Mouse (Mus musculus) kidney, adult 2 months (tissue): Measurements from ENCODE around the gene Fndc8. TPM values are rescaled to one million over a fixed set of nuclear protein-coding genes. Genes with fewer than 3 reads are reported as not detected.

ENCODE experiments used
- DNase-seq: peaks from one replicate; pipeline ENCODE4 v3.0.0; 2021
- H3K27ac ChIP-seq: fragments of 200-500 bp; 2 replicates; pipeline ENCODE4 v1.5.1; 2012; ENCODE audit warnings: low read depth, low read length, control low read depth, inconsistent platforms; ENCODE audit not compliant: insufficient read depth
- H3K27me3 ChIP-seq: fragments of 200-500 bp; replicated peaks from 2 replicates; pipeline ENCODE4 v1.6.1; 2012; ENCODE audit warnings: mild to moderate bottlenecking, moderate library complexity, low read length, inconsistent platforms; ENCODE audit not compliant: control insufficient read depth, insufficient read depth
- H3K36me3 ChIP-seq: fragments of 200-500 bp; 2 replicates; pipeline ENCODE4 v1.6.1; 2012; ENCODE audit warnings: mild to moderate bottlenecking, moderate library complexity, low read length, inconsistent platforms; ENCODE audit not compliant: control insufficient read depth, insufficient read depth
- H3K4me1 ChIP-seq: fragments of 200-500 bp; 2 replicates; pipeline ENCODE4 v1.6.1; 2011; ENCODE audit warnings: low read length; ENCODE audit not compliant: control insufficient read depth, insufficient read depth
- H3K4me3 ChIP-seq: fragments of 200-500 bp; 2 replicates; pipeline ENCODE4 v1.5.1; 2011; ENCODE audit warnings: mild to moderate bottlenecking, low read depth, low read length, control low read depth; ENCODE audit not compliant: insufficient read depth
- CTCF ChIP-seq: fragments of 200-500 bp; conservative IDR thresholded peaks from 2 replicates; pipeline ENCODE4 v1.5.1; 2011; ENCODE audit warnings: low read depth, mild to moderate bottlenecking, control low read depth, low read length, moderate library complexity, mixed read lengths; ENCODE audit not compliant: insufficient read depth, insufficient read length
- POLR2A ChIP-seq: fragments of 200-500 bp; IDR thresholded peaks from one replicate; pipeline ENCODE4 v1.6.1; 2011; ENCODE audit warnings: low read depth, low read length, control low read depth
- WGBS: fragments of 180-500 bp; shearing (Covaris S2); methylation state at CpG from one replicate; pipeline ENCODE4 v1.1.7; 2018; 5-methylcytosine and 5-hydroxymethylcytosine counted together
- polyA plus RNA-seq: library from polyadenylated mRNA; depleted of rRNA; stranded (reverse); fragments of >200 nt; gene quantifications from 2 replicates; pipeline ENCODE4 v1.2.3, GENCODE M21; 2012

Gene Fndc8
- polyA plus RNA-seq, 1 experiment = 0.13 TPM

DNA sequence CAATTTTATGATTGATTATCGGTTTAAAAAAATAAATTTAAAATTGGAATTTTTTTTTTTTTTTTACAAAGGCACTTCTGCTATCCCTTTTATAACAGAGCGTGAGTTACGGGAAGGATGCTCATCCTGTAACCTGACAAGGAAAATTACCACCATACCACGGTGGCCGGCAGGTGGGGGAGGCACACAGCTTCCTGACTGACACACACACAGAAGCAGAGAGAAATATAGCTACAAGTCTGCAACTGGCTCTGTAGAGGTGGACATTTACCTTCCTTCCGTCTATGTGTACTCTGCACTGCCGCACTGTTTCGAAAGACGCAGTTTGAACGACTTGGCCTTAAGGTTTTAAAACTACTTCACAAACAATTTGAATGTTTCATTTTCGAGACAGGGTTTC lies 39.8 kb upstream of the Fndc8 start:
- Histone ChIP-seq H3K4me3 (no peak overlapping the region), H3K27me3 (no peaks in the 10 kb centered on the region), H3K36me3 (no peaks in the 10 kb centered on the region), H3K4me1 (peaks cover 49% of the 10 kb centered on the region), H3K27ac (peak overlapping the region; percentile 57; the same call in 1 of the 2 replicates)
- 77% methylated on average over 11 of the region's 11 CpGs for WGBS
- TF ChIP-seq POLR2A (no peak), CTCF (no peak)
- DNase-seq = no peak

GRCm38 (mm10) chr11:82852540-82852939 lies 39.4 kb upstream of the Fndc8 start:
- Histone ChIP-seq H3K27ac (peak overlapping the region; percentile 57), H3K4me1 (peaks cover 48% of the 10 kb centered on the region), H3K27me3 (no peaks in the 10 kb centered on the region), H3K4me3 (no peak overlapping the region), H3K36me3 (no peaks in the 10 kb centered on the region)
- 75% methylated on average over 10 of the region's 10 CpGs for WGBS
- no peak for DNase-seq
- TF ChIP-seq POLR2A (no peak), CTCF (no peak)

DNA sequence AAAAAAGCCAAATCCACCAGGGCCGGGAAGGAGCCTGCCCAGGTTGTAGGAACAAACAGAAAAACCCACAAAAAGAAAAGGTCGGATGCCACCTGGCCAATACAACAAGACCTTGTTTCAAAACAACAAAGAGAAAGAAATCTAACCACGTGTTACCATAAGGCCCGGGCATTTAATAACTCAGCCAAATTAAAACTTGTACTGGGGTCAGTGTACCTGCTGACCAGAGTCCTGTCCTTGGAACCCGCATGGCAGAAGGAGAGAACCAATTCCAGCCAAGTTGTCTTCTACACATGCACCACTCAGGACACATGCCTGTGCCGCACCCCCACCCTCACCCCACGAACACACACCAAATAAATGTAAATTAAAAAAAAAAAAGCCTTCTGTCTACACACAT lies 39.0 kb upstream of the Fndc8 start:
- Histone ChIP-seq H3K27ac (peak overlapping the region; percentile 57), H3K4me3 (no peak overlapping the region), H3K36me3 (no peaks in the 10 kb centered on the region), H3K27me3 (no peaks in the 10 kb centered on the region), H3K4me1 (peaks cover 47% of the 10 kb centered on the region)
- TF ChIP-seq POLR2A (no peak), CTCF (no peak)
- 54% methylated on average over 7 of the region's 7 CpGs for WGBS
- peak; percentile 78 for DNase-seq

- no peaks in the 10 kb centered on the region for H3K27me3 ChIP-seq
- no peak for TF ChIP-seq POLR2A
- TF ChIP-seq CTCF = no peak
- DNase-seq = no peak
- no peaks in the 10 kb centered on the region for H3K36me3 ChIP-seq
- H3K4me3 ChIP-seq = no peak overlapping the region
- peaks cover 55% of the 10 kb centered on the region for H3K4me1 ChIP-seq
- 64% methylated on average over 6 of the region's 6 CpGs for WGBS
- H3K27ac ChIP-seq = no peak overlapping the region
Observed at GRCm38 (mm10) chr11:82854111-82854510, 37.8 kb upstream of the Fndc8 start.

DNA sequence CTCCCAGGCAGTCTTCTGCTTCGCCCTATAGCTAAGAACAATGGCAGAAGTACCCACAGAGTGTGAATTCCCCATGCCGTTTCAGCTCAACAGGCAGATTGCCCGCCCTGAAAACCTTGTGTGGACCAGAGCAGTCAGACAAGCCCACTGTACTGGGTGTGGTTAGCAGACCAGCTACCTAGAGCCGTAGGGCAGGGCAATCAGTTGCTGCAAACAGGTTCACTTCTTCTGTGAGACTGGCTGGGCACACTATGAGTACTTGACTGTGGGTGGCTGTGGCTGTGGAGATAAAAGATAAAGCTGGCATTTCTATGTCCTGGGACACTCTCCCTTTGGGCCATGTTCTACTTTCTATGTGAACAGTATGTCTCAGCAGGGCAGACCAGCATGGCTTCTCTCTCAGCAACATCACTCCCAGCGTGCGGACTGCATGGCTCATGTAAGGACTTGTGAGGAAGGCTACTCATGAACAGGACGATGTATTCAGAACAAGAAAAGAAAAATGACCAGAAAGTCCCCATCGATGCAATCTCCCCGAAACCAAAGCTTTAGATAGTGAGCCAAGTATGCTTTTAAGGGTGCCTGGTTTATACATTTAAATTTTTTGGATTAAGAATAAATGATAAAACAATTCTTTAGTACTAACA lies 36.5 kb upstream of the Fndc8 start:
- no peaks in the 10 kb centered on the region for H3K36me3 ChIP-seq
- H3K4me3 ChIP-seq = no peak overlapping the region
- H3K27ac ChIP-seq = peak overlapping the region; percentile 13
- peaks cover 49% of the 10 kb centered on the region for H3K4me1 ChIP-seq
- H3K27me3 ChIP-seq = no peaks in the 10 kb centered on the region
- DNase-seq = no peak
- WGBS = 72% methylated on average over 9 of the region's 9 CpGs
- TF ChIP-seq CTCF (no peak), POLR2A (no peak)

DNA sequence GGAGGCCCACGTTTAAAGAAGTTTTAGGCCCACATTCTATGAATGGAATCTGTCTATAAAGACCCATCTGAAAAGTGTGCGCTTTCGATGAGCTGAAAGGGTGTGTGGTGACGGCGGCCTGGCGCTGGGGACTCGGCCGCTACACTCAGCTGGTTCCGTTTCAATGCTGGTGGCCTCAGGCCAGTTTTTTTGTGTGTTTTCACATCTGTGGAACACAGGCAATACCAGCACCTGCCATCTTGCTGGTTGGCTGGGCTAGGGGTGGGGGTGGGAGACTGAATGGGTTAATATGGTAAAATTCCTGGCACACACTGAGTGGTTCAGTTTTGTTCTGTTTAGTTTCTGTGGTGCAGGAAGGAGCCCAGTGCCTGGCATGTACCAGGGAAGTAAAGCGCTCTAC lies 35.9 kb upstream of the Fndc8 start:
- Histone ChIP-seq H3K27me3 (no peaks in the 10 kb centered on the region), H3K36me3 (no peaks in the 10 kb centered on the region), H3K27ac (peak overlapping the region; percentile 27; the same call in 1 of the 2 replicates), H3K4me1 (peaks cover 50% of the 10 kb centered on the region), H3K4me3 (no peak overlapping the region)
- TF ChIP-seq CTCF (no peak), POLR2A (no peak)
- peak; percentile 56 for DNase-seq
- 46% methylated on average over 10 of the region's 10 CpGs for WGBS

- peak; percentile 81 for DNase-seq
- Histone ChIP-seq H3K4me3 (no peak overlapping the region), H3K4me1 (peaks cover 54% of the 10 kb centered on the region), H3K27me3 (no peaks in the 10 kb centered on the region), H3K36me3 (no peaks in the 10 kb centered on the region), H3K27ac (peak overlapping the region; percentile 75)
- WGBS = 51% methylated on average over 13 of the region's 13 CpGs
- no peak for TF ChIP-seq CTCF
- TF ChIP-seq POLR2A = no peak
Observed at GRCm38 (mm10) chr11:82857307-82857848, 34.5 kb upstream of the Fndc8 start.
